Mouse (Mus musculus): ENCODE results near the gene Mbtps2. TPM values are rescaled to one million over a fixed set of nuclear protein-coding genes. Genes with fewer than 3 reads are reported as not detected.

Gene Mbtps2
- total and polyA plus RNA-seq, 2 experiments: 3.8 to 5.5 TPM

GRCm38 (mm10) chrX:157574683-157575082 is 23.8 kb downstream of the Mbtps2 start:
- WGBS: 86% methylated on average over 2 of the region's 2 CpGs
- Histone ChIP-seq H3K27me3 (ENCODE audit: control insufficient read depth, insufficient read depth, low read length) (no peaks in the 10 kb centered on the region), H3K4me1 (ENCODE audit: control insufficient read depth, insufficient read depth, low read length) (no peaks in the 10 kb centered on the region), H3K79me2 (ENCODE audit: control insufficient read depth, insufficient read depth, low read length) (no peaks in the 10 kb centered on the region), H3K27ac (replicated peaks; ENCODE audit: insufficient read depth, low read depth, low read length) (no peak overlapping the region), H3K36me3 (ENCODE audit: control insufficient read depth, insufficient read depth, low read length) (no peaks in the 10 kb centered on the region; the same call in 1 of the 2 replicates), H3K4me3 (ENCODE audit: insufficient read depth, low read depth, low read length) (no peak overlapping the region), H3K9ac (ENCODE audit: low read depth, low read length) (no peak overlapping the region)
- TF ChIP-seq CTCF (IDR thresholded peaks at IDR 0.05; ENCODE audit: low read depth, low read length): no peak
- TF ChIP-seq POLR2A (IDR thresholded peaks at IDR 0.05; ENCODE audit: extremely low read depth, insufficient read depth, low read length): no peak
- no peak for DNase-seq (ENCODE audit: extremely low read depth, low read depth, low spot score)

- Histone ChIP-seq H3K27me3 (ENCODE audit: control insufficient read depth, insufficient read depth, low read length) (no peaks in the 10 kb centered on the region), H3K79me2 (ENCODE audit: control insufficient read depth, insufficient read depth, low read length) (no peaks in the 10 kb centered on the region), H3K36me3 (ENCODE audit: control insufficient read depth, insufficient read depth, low read length) (peaks cover 5% of the 10 kb centered on the region; the same call in 1 of the 2 replicates), H3K4me1 (ENCODE audit: control insufficient read depth, insufficient read depth, low read length) (no peaks in the 10 kb centered on the region), H3K4me3 (ENCODE audit: insufficient read depth, low read depth, low read length) (no peak within 1 kb of the TSS), H3K27ac (replicated peaks; ENCODE audit: insufficient read depth, low read depth, low read length) (no peak within 1 kb of the TSS), H3K9ac (ENCODE audit: low read depth, low read length) (no peak within 1 kb of the TSS)
- TF ChIP-seq CTCF (IDR thresholded peaks at IDR 0.05; ENCODE audit: low read depth, low read length): no peak
- TF ChIP-seq POLR2A (IDR thresholded peaks at IDR 0.05; ENCODE audit: extremely low read depth, insufficient read depth, low read length): no peak
- DNase-seq (ENCODE audit: extremely low read depth, low read depth, low spot score): no peak
- WGBS: 96% methylated on average over 26 of the region's 26 CpGs
These were observed 29.7 kb downstream of the Mbtps2 start, which contains the start of gene Yy2 for GRCm38 (mm10) chrX:157568840-157569239. Gene Yy2 (minus strand): TSS chrX:157568985.

- Histone ChIP-seq H3K27me3 (ENCODE audit: control insufficient read depth, insufficient read depth, low read length) (no peaks in the 10 kb centered on the region), H3K36me3 (ENCODE audit: control insufficient read depth, insufficient read depth, low read length) (peaks cover 6% of the 10 kb centered on the region), H3K9ac (ENCODE audit: low read depth, low read length) (no peak overlapping the region), H3K79me2 (ENCODE audit: control insufficient read depth, insufficient read depth, low read length) (no peaks in the 10 kb centered on the region), H3K4me3 (ENCODE audit: insufficient read depth, low read depth, low read length) (no peak overlapping the region), H3K27ac (replicated peaks; ENCODE audit: insufficient read depth, low read depth, low read length) (no peak overlapping the region), H3K4me1 (ENCODE audit: control insufficient read depth, insufficient read depth, low read length) (no peaks in the 10 kb centered on the region)
- peak; percentile 14 for DNase-seq (ENCODE audit: extremely low read depth, low read depth, low spot score)
- TF ChIP-seq CTCF (IDR thresholded peaks at IDR 0.05; ENCODE audit: low read depth, low read length) (peak; percentile 45), POLR2A (IDR thresholded peaks at IDR 0.05; ENCODE audit: extremely low read depth, insufficient read depth, low read length) (no peak)
- 76% methylated on average over 10 of the region's 10 CpGs for WGBS
These were observed 34.7 kb downstream of the Mbtps2 start for GRCm38 (mm10) chrX:157563794-157564193.

- WGBS: 25% methylated on average over 3 of the region's 3 CpGs
- Histone ChIP-seq H3K36me3 (ENCODE audit: control insufficient read depth, insufficient read depth, low read length) (no peaks in the 10 kb centered on the region; the same call in none of the 2 replicates), H3K9ac (ENCODE audit: low read depth, low read length) (no peak overlapping the region)
These were observed 51.4 kb downstream of the Mbtps2 start for GRCm38 (mm10) chrX:157547082-157547481.

GRCm38 (mm10) chrX:157506400-157506799 is 92.1 kb downstream of the Mbtps2 start:
- Histone ChIP-seq H3K9ac (ENCODE audit: low read depth, low read length) (no peak overlapping the region), H3K27ac (replicated peaks; ENCODE audit: insufficient read depth, low read depth, low read length) (no peak overlapping the region), H3K27me3 (ENCODE audit: control insufficient read depth, insufficient read depth, low read length) (no peaks in the 10 kb centered on the region), H3K4me3 (ENCODE audit: insufficient read depth, low read depth, low read length) (no peak overlapping the region), H3K4me1 (ENCODE audit: control insufficient read depth, insufficient read depth, low read length) (no peaks in the 10 kb centered on the region), H3K36me3 (ENCODE audit: control insufficient read depth, insufficient read depth, low read length) (no peaks in the 10 kb centered on the region), H3K79me2 (ENCODE audit: control insufficient read depth, insufficient read depth, low read length) (no peaks in the 10 kb centered on the region)
- no peak for DNase-seq (ENCODE audit: extremely low read depth, low read depth, low spot score)
- 69% methylated on average over 5 of the region's 5 CpGs for WGBS
- no peak for TF ChIP-seq POLR2A (IDR thresholded peaks at IDR 0.05; ENCODE audit: extremely low read depth, insufficient read depth, low read length)
- no peak for TF ChIP-seq CTCF (IDR thresholded peaks at IDR 0.05; ENCODE audit: low read depth, low read length)

More at GRCm38 (mm10) chrX:157547082-157547481, 51.4 kb downstream of the Mbtps2 start:
- no peak overlapping the region for H3K4me3 ChIP-seq (ENCODE audit: insufficient read depth, low read depth, low read length)
- peak; percentile 54 for DNase-seq (ENCODE audit: extremely low read depth, low read depth, low spot score)
- no peak overlapping the region for H3K27ac ChIP-seq (replicated peaks; ENCODE audit: insufficient read depth, low read depth, low read length)
- TF ChIP-seq POLR2A (IDR thresholded peaks at IDR 0.05; ENCODE audit: extremely low read depth, insufficient read depth, low read length) (no peak), CTCF (IDR thresholded peaks at IDR 0.05; ENCODE audit: low read depth, low read length) (no peak)
- no peaks in the 10 kb centered on the region for H3K79me2 ChIP-seq (ENCODE audit: control insufficient read depth, insufficient read depth, low read length)
- H3K27me3 ChIP-seq (ENCODE audit: control insufficient read depth, insufficient read depth, low read length): no peaks in the 10 kb centered on the region
- H3K4me1 ChIP-seq (ENCODE audit: control insufficient read depth, insufficient read depth, low read length): no peaks in the 10 kb centered on the region

DNA sequence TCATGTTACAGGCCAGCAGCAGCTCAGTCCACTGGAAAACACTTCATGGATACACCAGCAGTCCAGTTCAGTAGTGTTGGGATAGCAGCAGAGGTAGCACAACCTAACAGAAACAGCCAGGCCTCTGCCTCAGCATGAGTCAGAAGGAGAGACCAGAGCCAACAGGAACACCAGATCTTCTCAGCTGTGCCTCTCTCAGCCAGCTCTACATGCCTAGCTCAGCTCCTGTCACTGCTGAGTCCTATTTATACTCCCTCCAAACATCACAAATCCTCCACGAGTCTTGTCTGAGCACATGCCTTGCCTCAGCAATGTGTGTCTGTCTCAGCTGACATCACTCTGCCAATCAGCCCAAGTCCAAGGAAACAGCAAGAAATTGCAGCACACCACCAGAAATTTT is 94.0 kb downstream of the Mbtps2 start:
- Histone ChIP-seq H3K36me3 (ENCODE audit: control insufficient read depth, insufficient read depth, low read length) (no peaks in the 10 kb centered on the region), H3K27ac (replicated peaks; ENCODE audit: insufficient read depth, low read depth, low read length) (no peak overlapping the region), H3K4me1 (ENCODE audit: control insufficient read depth, insufficient read depth, low read length) (no peaks in the 10 kb centered on the region), H3K27me3 (ENCODE audit: control insufficient read depth, insufficient read depth, low read length) (no peaks in the 10 kb centered on the region), H3K4me3 (ENCODE audit: insufficient read depth, low read depth, low read length) (no peak overlapping the region), H3K79me2 (ENCODE audit: control insufficient read depth, insufficient read depth, low read length) (no peaks in the 10 kb centered on the region), H3K9ac (ENCODE audit: low read depth, low read length) (no peak overlapping the region)
- DNase-seq (ENCODE audit: extremely low read depth, low read depth, low spot score): no peak
- TF ChIP-seq CTCF (IDR thresholded peaks at IDR 0.05; ENCODE audit: low read depth, low read length) (no peak), POLR2A (IDR thresholded peaks at IDR 0.05; ENCODE audit: extremely low read depth, insufficient read depth, low read length) (no peak)
- WGBS: 78% methylated on average over 1 of the region's 1 CpGs

All from liver, adult 2 months (tissue).